Mouse (Mus musculus) stomach, postnatal 0 days (tissue): ENCODE data around the gene Rdh13.

ENCODE experiments used
- CTCF ChIP-seq: IDR thresholded peaks from 2 replicates; pipeline ENCODE4 v1.5.1; 2016; ENCODE audit warnings: antibody characterized with exemption, low read depth, mild to moderate bottlenecking, moderate library complexity
- EP300 ChIP-seq: optimal IDR thresholded peaks from 2 replicates; pipeline ENCODE3; 2016; ENCODE audit warnings: antibody characterized with exemption

DNA sequence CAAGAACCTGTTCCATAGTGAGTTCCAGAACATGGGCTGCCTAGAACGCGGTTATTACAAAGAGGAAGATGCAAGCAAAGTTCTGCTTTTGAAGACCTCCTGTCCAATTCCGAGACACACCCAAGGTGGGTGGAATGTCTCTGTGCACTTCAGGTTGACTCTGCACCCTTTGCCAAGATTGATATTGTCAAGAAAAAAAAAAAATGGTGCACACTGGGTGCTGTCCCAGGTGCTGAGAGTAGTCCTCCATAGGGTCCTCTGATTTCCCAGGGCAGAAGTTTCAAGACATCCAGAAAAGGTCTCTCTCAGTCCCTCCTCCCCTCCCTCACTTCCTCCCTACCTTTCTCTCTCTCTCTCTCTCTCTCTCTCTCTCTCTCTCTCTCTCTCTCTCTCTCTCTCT lies 3.0 kb upstream of the Rdh13 start:
- no peak for TF ChIP-seq CTCF
- no peak for TF ChIP-seq EP300
